Mouse (Mus musculus): ENCODE data around the gene Tbc1d2b.

DNA sequence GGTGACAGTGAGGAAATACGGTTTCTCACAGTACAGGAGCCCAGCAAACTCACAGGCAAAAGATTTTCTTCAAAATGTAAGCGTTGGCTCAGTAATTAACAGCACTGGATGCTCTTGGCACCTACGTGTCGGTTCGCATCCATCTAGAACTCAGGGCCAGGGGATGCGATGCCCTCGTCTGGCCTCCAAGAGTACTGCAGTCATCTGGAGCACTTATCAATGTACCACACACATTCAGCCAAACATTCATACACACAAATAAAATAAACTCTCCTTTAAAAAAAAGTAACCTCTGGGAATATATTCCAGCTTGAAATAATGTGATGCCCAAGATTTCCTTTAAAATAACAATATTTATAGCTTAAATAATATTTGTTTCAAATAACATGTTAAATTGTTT is 29.0 kb downstream of the Tbc1d2b start:
- TF ChIP-seq POLR2A (IDR thresholded peaks at IDR 0.05; ENCODE audit: borderline replicate concordance, control insufficient read depth, low read depth, low read length) (no peak), CTCF (IDR thresholded peaks at IDR 0.05; ENCODE audit: control insufficient read depth, insufficient read depth, low read length) (peak; percentile 91)
